Mouse (Mus musculus): ENCODE results near the gene Tjp2. TPM values are rescaled to one million over a fixed set of nuclear protein-coding genes. Genes with fewer than 3 reads are reported as not detected.

The Tjp2 gene
- polyA plus RNA-seq, 1 experiment from 2014 or later: 14.7 TPM

GRCm38 (mm10) chr19:24073155-24073554, 151.7 kb downstream of the Tjp2 start:
- Histone ChIP-seq H3K36me3 (ENCODE audit: control insufficient read depth, insufficient read depth, low read length) (no peaks in the 10 kb centered on the region), H3K4me3 (ENCODE audit: low read depth, low read length) (no peak overlapping the region), H3K4me2 (ENCODE audit: low read depth, low read length) (no peak overlapping the region), H3K9ac (ENCODE audit: low read depth, low read length) (no peak overlapping the region), H3K27ac (replicated peaks; ENCODE audit: low read depth, low read length) (no peak overlapping the region), H3K4me1 (ENCODE audit: control insufficient read depth, insufficient read depth, low read length) (0 out of 2 replicates have a peak, but pooled peaks cover 8% of the 10 kb centered on the region), H3K27me3 (replicated peaks; ENCODE audit: control insufficient read depth, insufficient read depth, low read length) (no peaks in the 10 kb centered on the region), H3K9me3 (ENCODE audit: control insufficient read depth, low read length) (no peaks in the 10 kb centered on the region; the same call in 1 of the 2 replicates)
- ATAC-seq (ENCODE audit: low read depth) (no peak), DNase-seq (ENCODE audit: low spot score) (no peak)
- WGBS: 60% methylated on average over 4 of the region's 4 CpGs

GRCm38 (mm10) chr19:24064348-24064895, 160.4 kb downstream of the Tjp2 start:
- 63% methylated on average over 12 of the region's 12 CpGs for WGBS

GRCm38 (mm10) chr19:24063585-24063984, 161.2 kb downstream of the Tjp2 start:
- H3K36me3 ChIP-seq (ENCODE audit: control insufficient read depth, insufficient read depth, low read length): no peaks in the 10 kb centered on the region
- no peaks in the 10 kb centered on the region for H3K9me3 ChIP-seq (ENCODE audit: control insufficient read depth, low read length)
- no peak overlapping the region for H3K4me2 ChIP-seq (ENCODE audit: low read depth, low read length)
- H3K27ac ChIP-seq (replicated peaks; ENCODE audit: low read depth, low read length): no peak overlapping the region
- peaks cover 3% of the 10 kb centered on the region; the same call in 1 of the 2 replicates for H3K4me1 ChIP-seq (ENCODE audit: control insufficient read depth, insufficient read depth, low read length)
- H3K9ac ChIP-seq (ENCODE audit: low read depth, low read length): no peak overlapping the region
- ATAC-seq (ENCODE audit: low read depth): no peak
- no peak for DNase-seq (ENCODE audit: low spot score)
- WGBS: 84% methylated on average over 4 of the region's 4 CpGs
- no peaks in the 10 kb centered on the region for H3K27me3 ChIP-seq (replicated peaks; ENCODE audit: control insufficient read depth, insufficient read depth, low read length)
- H3K4me3 ChIP-seq (ENCODE audit: low read depth, low read length): no peak overlapping the region

More at GRCm38 (mm10) chr19:24064348-24064895, 160.4 kb downstream of the Tjp2 start:
- Histone ChIP-seq H3K4me3 (ENCODE audit: low read depth, low read length) (no peak overlapping the region), H3K4me2 (ENCODE audit: low read depth, low read length) (no peak overlapping the region), H3K36me3 (ENCODE audit: control insufficient read depth, insufficient read depth, low read length) (no peaks in the 10 kb centered on the region), H3K27me3 (replicated peaks; ENCODE audit: control insufficient read depth, insufficient read depth, low read length) (no peaks in the 10 kb centered on the region), H3K4me1 (ENCODE audit: control insufficient read depth, insufficient read depth, low read length) (no peaks in the 10 kb centered on the region), H3K27ac (replicated peaks; ENCODE audit: low read depth, low read length) (no peak overlapping the region), H3K9me3 (ENCODE audit: control insufficient read depth, low read length) (no peaks in the 10 kb centered on the region), H3K9ac (ENCODE audit: low read depth, low read length) (no peak overlapping the region)
- ATAC-seq (ENCODE audit: low read depth): no peak
- no peak for DNase-seq (ENCODE audit: low spot score)

- H3K4me1 ChIP-seq (ENCODE audit: control insufficient read depth, insufficient read depth, low read length): peaks cover 3% of the 10 kb centered on the region; the same call in 1 of the 2 replicates
- ATAC-seq (ENCODE audit: low read depth): no peak
- H3K9me3 ChIP-seq (ENCODE audit: control insufficient read depth, low read length): 0 out of 2 replicates have a peak, but pooled peaks cover 4% of the 10 kb centered on the region
- 57% methylated on average over 8 of the region's 8 CpGs for WGBS
- H3K4me2 ChIP-seq (ENCODE audit: low read depth, low read length): no peak overlapping the region
- no peak overlapping the region for H3K9ac ChIP-seq (ENCODE audit: low read depth, low read length)
- no peaks in the 10 kb centered on the region for H3K27me3 ChIP-seq (replicated peaks; ENCODE audit: control insufficient read depth, insufficient read depth, low read length)
- no peak overlapping the region for H3K4me3 ChIP-seq (ENCODE audit: low read depth, low read length)
- no peaks in the 10 kb centered on the region for H3K36me3 ChIP-seq (ENCODE audit: control insufficient read depth, insufficient read depth, low read length)
- no peak overlapping the region for H3K27ac ChIP-seq (replicated peaks; ENCODE audit: low read depth, low read length)
- peak; percentile 67 for DNase-seq (ENCODE audit: low spot score)
Observed at GRCm38 (mm10) chr19:24058851-24059250, 166.0 kb downstream of the Tjp2 start.

GRCm38 (mm10) chr19:24058021-24058420, 166.8 kb downstream of the Tjp2 start:
- 82% methylated on average over 5 of the region's 5 CpGs for WGBS
- Histone ChIP-seq H3K4me3 (ENCODE audit: low read depth, low read length) (no peak overlapping the region), H3K27me3 (replicated peaks; ENCODE audit: control insufficient read depth, insufficient read depth, low read length) (no peaks in the 10 kb centered on the region), H3K9ac (ENCODE audit: low read depth, low read length) (no peak overlapping the region), H3K36me3 (ENCODE audit: control insufficient read depth, insufficient read depth, low read length) (no peaks in the 10 kb centered on the region), H3K9me3 (ENCODE audit: control insufficient read depth, low read length) (0 out of 2 replicates have a peak, but pooled peaks cover 4% of the 10 kb centered on the region), H3K27ac (replicated peaks; ENCODE audit: low read depth, low read length) (no peak overlapping the region; the same call in 1 of the 2 replicates), H3K4me2 (ENCODE audit: low read depth, low read length) (no peak overlapping the region), H3K4me1 (ENCODE audit: control insufficient read depth, insufficient read depth, low read length) (peaks cover 3% of the 10 kb centered on the region; the same call in 1 of the 2 replicates)
- DNase-seq (ENCODE audit: low spot score) (no peak), ATAC-seq (ENCODE audit: low read depth) (no peak)

GRCm38 (mm10) chr19:24056880-24057279, 167.9 kb downstream of the Tjp2 start:
- ATAC-seq (ENCODE audit: low read depth) (no peak), DNase-seq (ENCODE audit: low spot score) (no peak)
- 91% methylated on average over 1 of the region's 1 CpGs for WGBS
- no peaks in the 10 kb centered on the region for H3K27me3 ChIP-seq (replicated peaks; ENCODE audit: control insufficient read depth, insufficient read depth, low read length)
- H3K9me3 ChIP-seq (ENCODE audit: control insufficient read depth, low read length): 0 out of 2 replicates have a peak, but pooled peaks cover 4% of the 10 kb centered on the region
- H3K27ac ChIP-seq (replicated peaks; ENCODE audit: low read depth, low read length): no peak overlapping the region
- no peak overlapping the region for H3K9ac ChIP-seq (ENCODE audit: low read depth, low read length)
- peaks cover 3% of the 10 kb centered on the region; the same call in 1 of the 2 replicates for H3K4me1 ChIP-seq (ENCODE audit: control insufficient read depth, insufficient read depth, low read length)
- H3K36me3 ChIP-seq (ENCODE audit: control insufficient read depth, insufficient read depth, low read length): no peaks in the 10 kb centered on the region
- H3K4me3 ChIP-seq (ENCODE audit: low read depth, low read length): no peak overlapping the region
- H3K4me2 ChIP-seq (ENCODE audit: low read depth, low read length): no peak overlapping the region

GRCm38 (mm10) chr19:24054904-24055303, 169.9 kb downstream of the Tjp2 start:
- Histone ChIP-seq H3K4me3 (ENCODE audit: low read depth, low read length) (no peak overlapping the region), H3K27me3 (replicated peaks; ENCODE audit: control insufficient read depth, insufficient read depth, low read length) (no peaks in the 10 kb centered on the region), H3K4me2 (ENCODE audit: low read depth, low read length) (no peak overlapping the region), H3K36me3 (ENCODE audit: control insufficient read depth, insufficient read depth, low read length) (no peaks in the 10 kb centered on the region), H3K4me1 (ENCODE audit: control insufficient read depth, insufficient read depth, low read length) (peaks cover 3% of the 10 kb centered on the region; the same call in 1 of the 2 replicates), H3K27ac (replicated peaks; ENCODE audit: low read depth, low read length) (no peak overlapping the region), H3K9me3 (ENCODE audit: control insufficient read depth, low read length) (0 out of 2 replicates have a peak, but pooled peaks cover 4% of the 10 kb centered on the region), H3K9ac (ENCODE audit: low read depth, low read length) (no peak overlapping the region)
- peak; percentile 48 for DNase-seq (ENCODE audit: low spot score)
- 54% methylated on average over 2 of the region's 2 CpGs for WGBS
- 0 out of 2 replicates have a peak, but pooled peaks have one; percentile 37 for ATAC-seq (ENCODE audit: low read depth)

- Histone ChIP-seq H3K4me1 (ENCODE audit: control insufficient read depth, insufficient read depth, low read length) (peaks cover 3% of the 10 kb centered on the region; the same call in 1 of the 2 replicates), H3K4me3 (ENCODE audit: low read depth, low read length) (no peak overlapping the region), H3K9me3 (ENCODE audit: control insufficient read depth, low read length) (0 out of 2 replicates have a peak, but pooled peaks cover 4% of the 10 kb centered on the region), H3K4me2 (ENCODE audit: low read depth, low read length) (no peak overlapping the region), H3K27ac (replicated peaks; ENCODE audit: low read depth, low read length) (no peak overlapping the region), H3K36me3 (ENCODE audit: control insufficient read depth, insufficient read depth, low read length) (no peaks in the 10 kb centered on the region), H3K9ac (ENCODE audit: low read depth, low read length) (no peak overlapping the region), H3K27me3 (replicated peaks; ENCODE audit: control insufficient read depth, insufficient read depth, low read length) (no peaks in the 10 kb centered on the region)
- ATAC-seq (ENCODE audit: low read depth) (no peak), DNase-seq (ENCODE audit: low spot score) (no peak)
- WGBS: 64% methylated on average over 5 of the region's 5 CpGs
Observed at GRCm38 (mm10) chr19:24054265-24054664, 170.6 kb downstream of the Tjp2 start.

- H3K4me1 ChIP-seq (ENCODE audit: control insufficient read depth, insufficient read depth, low read length): no peaks in the 10 kb centered on the region
- no peak overlapping the region for H3K9ac ChIP-seq (ENCODE audit: low read depth, low read length)
- H3K4me3 ChIP-seq (ENCODE audit: low read depth, low read length): no peak overlapping the region
- H3K4me2 ChIP-seq (ENCODE audit: low read depth, low read length): no peak overlapping the region
- no peaks in the 10 kb centered on the region for H3K27me3 ChIP-seq (replicated peaks; ENCODE audit: control insufficient read depth, insufficient read depth, low read length)
- ATAC-seq (ENCODE audit: low read depth): no peak
- no peak for DNase-seq (ENCODE audit: low spot score)
- 51% methylated on average over 2 of the region's 2 CpGs for WGBS
- H3K36me3 ChIP-seq (ENCODE audit: control insufficient read depth, insufficient read depth, low read length): no peaks in the 10 kb centered on the region
- no peak overlapping the region for H3K27ac ChIP-seq (replicated peaks; ENCODE audit: low read depth, low read length)
- no peaks in the 10 kb centered on the region for H3K9me3 ChIP-seq (ENCODE audit: control insufficient read depth, low read length)
Observed at GRCm38 (mm10) chr19:24050514-24050913, 174.3 kb downstream of the Tjp2 start.

Measured in embryonic facial prominence, embryonic 14.5 days (tissue).